Mouse (Mus musculus): ENCODE data around the gene Cpne7. TPM values are rescaled to one million over a fixed set of nuclear protein-coding genes. Genes with fewer than 3 reads are reported as not detected.
"Not testable (repeated sequence)": the region's sequence is repeated elsewhere in the genome, so short reads cannot be mapped to it uniquely, and the experiment has no call there.

The Cpne7 gene
- polyA plus RNA-seq, 1 experiment = not detected

GRCm38 (mm10) chr8:123101244-123101643 lies 15.9 kb upstream of the Cpne7 start:
- H3K4me1 ChIP-seq (ENCODE audit: control insufficient read depth, insufficient read depth, low read length) = peaks cover 5% of the 10 kb centered on the region
- no peak overlapping the region for H3K4me3 ChIP-seq (ENCODE audit: insufficient read depth, low read depth, low read length)
- no peak for TF ChIP-seq CTCF (IDR thresholded peaks at IDR 0.05; ENCODE audit: insufficient read depth, low read depth, low read length)
- WGBS = 83% methylated on average over 4 of the region's 4 CpGs
- no peak overlapping the region for H3K27ac ChIP-seq (ENCODE audit: insufficient read depth, low read depth, low read length)

GRCm38 (mm10) chr8:123101735-123102685 lies 15.2 kb upstream of the Cpne7 start, which contains the start of gene Rpl13:
TSS of gene Rpl13 (plus strand) at chr8:123102350.
- Histone ChIP-seq H3K27ac (ENCODE audit: insufficient read depth, low read depth, low read length) (peak within 1 kb of the TSS; percentile 15), H3K4me1 (ENCODE audit: control insufficient read depth, insufficient read depth, low read length) (peaks cover 5% of the 10 kb centered on the region), H3K4me3 (ENCODE audit: insufficient read depth, low read depth, low read length) (peak within 1 kb of the TSS; percentile 60)
- TF ChIP-seq POLR2A (IDR thresholded peaks at IDR 0.05; ENCODE audit: insufficient read depth, low read depth, low read length) (peak; percentile 80; the same call in 1 of the 2 replicates), CTCF (IDR thresholded peaks at IDR 0.05; ENCODE audit: insufficient read depth, low read depth, low read length) (no peak)
- under 1% methylated on average over 56 of the region's 56 CpGs for WGBS

GRCm38 (mm10) chr8:123102855-123103254 lies 14.3 kb upstream of the Cpne7 start:
- H3K4me3 ChIP-seq (ENCODE audit: insufficient read depth, low read depth, low read length) = peak overlapping the region; percentile 60
- H3K4me1 ChIP-seq (ENCODE audit: control insufficient read depth, insufficient read depth, low read length) = not testable (repeated sequence)
- peak overlapping the region; percentile 15 for H3K27ac ChIP-seq (ENCODE audit: insufficient read depth, low read depth, low read length)
- WGBS = under 1% methylated on average over 26 of the region's 26 CpGs

- 10% methylated on average over 15 of the region's 15 CpGs for WGBS
- Histone ChIP-seq H3K4me3 (ENCODE audit: insufficient read depth, low read depth, low read length) (peak overlapping the region; percentile 60), H3K4me1 (ENCODE audit: control insufficient read depth, insufficient read depth, low read length) (peaks cover 3% of the 10 kb centered on the region; the same call in 1 of the 2 replicates), H3K27ac (ENCODE audit: insufficient read depth, low read depth, low read length) (no peak overlapping the region)
- TF ChIP-seq POLR2A (IDR thresholded peaks at IDR 0.05; ENCODE audit: insufficient read depth, low read depth, low read length) (no peak), CTCF (IDR thresholded peaks at IDR 0.05; ENCODE audit: insufficient read depth, low read depth, low read length) (no peak)
Measured at GRCm38 (mm10) chr8:123103285-123103684, 13.9 kb upstream of the Cpne7 start.

- no peak overlapping the region for H3K27ac ChIP-seq (ENCODE audit: insufficient read depth, low read depth, low read length)
- WGBS = 59% methylated on average over 6 of the region's 6 CpGs
- no peak overlapping the region for H3K4me3 ChIP-seq (ENCODE audit: insufficient read depth, low read depth, low read length)
- peaks cover 2% of the 10 kb centered on the region; the same call in 1 of the 2 replicates for H3K4me1 ChIP-seq (ENCODE audit: control insufficient read depth, insufficient read depth, low read length)
- no peak for TF ChIP-seq CTCF (IDR thresholded peaks at IDR 0.05; ENCODE audit: insufficient read depth, low read depth, low read length)
- TF ChIP-seq POLR2A (IDR thresholded peaks at IDR 0.05; ENCODE audit: insufficient read depth, low read depth, low read length) = no peak
Measured at GRCm38 (mm10) chr8:123104046-123104767, 13.0 kb upstream of the Cpne7 start.

GRCm38 (mm10) chr8:123105553-123106326 lies 11.4 kb upstream of the Cpne7 start:
- 64% methylated on average over 5 of the region's 5 CpGs for WGBS

GRCm38 (mm10) chr8:123106531-123106930 lies 10.6 kb upstream of the Cpne7 start:
- TF ChIP-seq CTCF (IDR thresholded peaks at IDR 0.05; ENCODE audit: insufficient read depth, low read depth, low read length) = no peak
- no peak for TF ChIP-seq POLR2A (IDR thresholded peaks at IDR 0.05; ENCODE audit: insufficient read depth, low read depth, low read length)
- Histone ChIP-seq H3K4me1 (ENCODE audit: control insufficient read depth, insufficient read depth, low read length) (peaks cover 2% of the 10 kb centered on the region; the same call in 1 of the 2 replicates), H3K27ac (ENCODE audit: insufficient read depth, low read depth, low read length) (no peak overlapping the region), H3K4me3 (ENCODE audit: insufficient read depth, low read depth, low read length) (no peak overlapping the region)
- 56% methylated on average over 2 of the region's 2 CpGs for WGBS

More at GRCm38 (mm10) chr8:123105553-123106326, 11.4 kb upstream of the Cpne7 start:
- no peak overlapping the region for H3K4me3 ChIP-seq (ENCODE audit: insufficient read depth, low read depth, low read length)
- no peak for TF ChIP-seq CTCF (IDR thresholded peaks at IDR 0.05; ENCODE audit: insufficient read depth, low read depth, low read length)
- TF ChIP-seq POLR2A (IDR thresholded peaks at IDR 0.05; ENCODE audit: insufficient read depth, low read depth, low read length) = no peak
- peaks cover 2% of the 10 kb centered on the region; the same call in 1 of the 2 replicates for H3K4me1 ChIP-seq (ENCODE audit: control insufficient read depth, insufficient read depth, low read length)
- H3K27ac ChIP-seq (ENCODE audit: insufficient read depth, low read depth, low read length) = no peak overlapping the region

- H3K4me3 ChIP-seq (ENCODE audit: insufficient read depth, low read depth, low read length) = no peak overlapping the region
- no peak for TF ChIP-seq CTCF (IDR thresholded peaks at IDR 0.05; ENCODE audit: insufficient read depth, low read depth, low read length)
- TF ChIP-seq POLR2A (IDR thresholded peaks at IDR 0.05; ENCODE audit: insufficient read depth, low read depth, low read length) = no peak
- WGBS = 70% methylated on average over 1 of the region's 1 CpGs
- H3K4me1 ChIP-seq (ENCODE audit: control insufficient read depth, insufficient read depth, low read length) = peaks cover 2% of the 10 kb centered on the region; the same call in 1 of the 2 replicates
- no peak overlapping the region for H3K27ac ChIP-seq (ENCODE audit: insufficient read depth, low read depth, low read length)
Measured at GRCm38 (mm10) chr8:123108010-123108409, 9.2 kb upstream of the Cpne7 start.
